Mouse (Mus musculus) kidney, embryonic 14.5 days (tissue): ENCODE measurements at regions not wholly inside any gene's neighbourhood (a gene's known extent, or its start where the extent isn't known, plus 50 kb on each side); places are given as distances from the start of the nearest gene placed in this dataset.

Experiments used
- ATAC-seq: fragments of 200-750 bp; cut with Nextera tagmentation; 2 replicates; pipeline ENCODE4 v1.8.0; 2017; ENCODE audit warnings: moderate number of reproducible peaks, mild to moderate bottlenecking, moderate TSS enrichment, moderate library complexity; ENCODE audit not compliant: low FRiP score, low TSS enrichment
- H3K27ac ChIP-seq: fragments of 300-500 bp; sonication (generic); 2 replicates; pipeline ENCODE4 v1.5.1; 2014; ENCODE audit warnings: low read depth, mild to moderate bottlenecking, low read length, moderate library complexity, mixed read lengths
- H3K27me3 ChIP-seq: fragments of 300-500 bp; sonication (generic); 2 replicates; pipeline ENCODE4 v1.6.1; 2014; ENCODE audit warnings: mild to moderate bottlenecking, low read length; ENCODE audit not compliant: control insufficient read depth, insufficient read depth
- H3K36me3 ChIP-seq: fragments of 300-500 bp; sonication (generic); 2 replicates; pipeline ENCODE4 v1.6.1; 2014; ENCODE audit warnings: low read length, mixed read lengths; ENCODE audit not compliant: control insufficient read depth, insufficient read depth
- H3K4me1 ChIP-seq: fragments of 300-500 bp; sonication (generic); 2 replicates; pipeline ENCODE4 v1.6.1; 2014; ENCODE audit warnings: low read length, mixed read lengths; ENCODE audit not compliant: control insufficient read depth, insufficient read depth
- H3K4me2 ChIP-seq: fragments of 300-500 bp; sonication (generic); replicated peaks from 2 replicates; pipeline ENCODE4 v1.6.1; 2014; ENCODE audit warnings: low read depth, mild to moderate bottlenecking, low read length
- H3K4me3 ChIP-seq: fragments of 300-500 bp; sonication (generic); 2 replicates; pipeline ENCODE4 v1.5.1; 2014; ENCODE audit warnings: mild to moderate bottlenecking, low read length
- H3K9ac ChIP-seq: fragments of 300-500 bp; sonication (generic); 2 replicates; pipeline ENCODE4 v1.6.1; 2014; ENCODE audit warnings: low read depth, mild to moderate bottlenecking, low read length, moderate library complexity
- H3K9me3 ChIP-seq: fragments of 300-500 bp; sonication (generic); 2 replicates; pipeline ENCODE4 v1.6.1; 2016; ENCODE audit warnings: low read length; ENCODE audit not compliant: control insufficient read depth
- WGBS: fragments of 180-500 bp; shearing (Covaris S2); extraction: QIAGEN DNeasy Blood & Tissue Kit; methylation state at CpG from one replicate; pipeline ENCODE4 v1.1.7; 2014; 5-methylcytosine and 5-hydroxymethylcytosine counted together

DNA sequence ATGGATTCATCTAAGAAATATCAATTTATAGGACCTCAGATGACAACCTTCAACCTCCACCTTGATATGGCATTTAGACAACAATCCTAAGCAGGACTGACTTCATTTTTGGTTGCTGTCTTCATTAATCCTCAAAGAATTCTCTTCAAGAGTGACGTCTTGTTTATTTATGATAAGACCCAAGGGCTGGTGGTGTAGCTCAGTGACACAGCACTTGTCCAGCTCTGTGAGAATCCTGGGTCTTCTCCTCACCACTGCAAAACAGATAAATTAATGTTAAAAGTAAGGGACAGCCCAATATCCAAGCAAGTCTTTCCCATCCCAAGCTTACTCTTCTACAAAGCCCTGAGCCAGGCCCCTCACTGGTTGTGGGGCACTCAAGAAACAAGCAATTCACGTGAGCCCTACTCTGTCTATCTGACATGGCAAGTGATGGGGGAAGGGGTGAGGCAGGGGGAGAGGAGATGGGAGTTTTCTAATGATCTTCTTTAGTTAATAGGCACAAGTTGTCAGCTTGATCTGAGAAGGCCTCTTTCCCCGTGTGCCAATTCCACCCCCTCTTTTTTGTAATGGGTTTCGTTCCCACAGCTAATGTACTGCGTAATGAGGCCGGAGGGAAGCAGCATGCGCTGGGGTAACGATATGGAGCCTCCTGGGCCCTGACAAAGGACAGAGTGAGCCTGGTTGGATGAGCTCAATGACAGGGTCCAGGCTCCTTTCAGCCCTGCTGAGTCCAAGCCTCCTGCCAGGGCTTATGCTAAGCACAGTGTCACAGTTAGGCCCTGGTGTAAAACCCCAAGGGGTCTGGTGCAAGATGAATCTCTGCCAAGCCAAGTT, 127.7 kb upstream of the Parp11 start:
- WGBS = 65% methylated on average over 8 of the region's 8 CpGs
- Histone ChIP-seq H3K27me3 (no peaks in the 10 kb centered on the region), H3K9me3 (no peaks in the 10 kb centered on the region), H3K9ac (no peak overlapping the region), H3K4me1 (no peaks in the 10 kb centered on the region), H3K4me3 (no peak overlapping the region), H3K4me2 (no peak overlapping the region), H3K36me3 (no peaks in the 10 kb centered on the region), H3K27ac (no peak overlapping the region)
- no peak for ATAC-seq

- 90% methylated on average over 4 of the region's 4 CpGs for WGBS
Measured at GRCm38 (mm10) chr6:127320600-127320999, 126.0 kb upstream of the Parp11 start.

GRCm38 (mm10) chr6:127321031-127321430, 125.6 kb upstream of the Parp11 start:
- no peak overlapping the region for H3K4me3 ChIP-seq
- no peaks in the 10 kb centered on the region for H3K36me3 ChIP-seq
- no peak overlapping the region for H3K9ac ChIP-seq
- no peaks in the 10 kb centered on the region for H3K9me3 ChIP-seq
- WGBS = 88% methylated on average over 3 of the region's 3 CpGs
- 0 out of 2 replicates have a peak, but pooled peaks cover 2% of the 10 kb centered on the region for H3K4me1 ChIP-seq
- no peak overlapping the region for H3K27ac ChIP-seq
- ATAC-seq = no peak
- no peak overlapping the region for H3K4me2 ChIP-seq
- H3K27me3 ChIP-seq = no peaks in the 10 kb centered on the region

More at GRCm38 (mm10) chr6:127320600-127320999, 126.0 kb upstream of the Parp11 start:
- Histone ChIP-seq H3K9me3 (no peaks in the 10 kb centered on the region), H3K4me2 (no peak overlapping the region), H3K4me1 (no peaks in the 10 kb centered on the region), H3K27ac (no peak overlapping the region), H3K27me3 (no peaks in the 10 kb centered on the region), H3K36me3 (no peaks in the 10 kb centered on the region), H3K9ac (no peak overlapping the region), H3K4me3 (no peak overlapping the region)
- no peak for ATAC-seq

- Histone ChIP-seq H3K4me2 (no peak overlapping the region), H3K36me3 (no peaks in the 10 kb centered on the region), H3K27me3 (no peaks in the 10 kb centered on the region), H3K4me3 (no peak overlapping the region), H3K9me3 (no peaks in the 10 kb centered on the region), H3K9ac (no peak overlapping the region), H3K4me1 (0 out of 2 replicates have a peak, but pooled peaks cover 3% of the 10 kb centered on the region), H3K27ac (no peak overlapping the region)
- no peak for ATAC-seq
- 82% methylated on average over 7 of the region's 7 CpGs for WGBS
Measured at GRCm38 (mm10) chr6:127322398-127322797, 124.2 kb upstream of the Parp11 start.

DNA sequence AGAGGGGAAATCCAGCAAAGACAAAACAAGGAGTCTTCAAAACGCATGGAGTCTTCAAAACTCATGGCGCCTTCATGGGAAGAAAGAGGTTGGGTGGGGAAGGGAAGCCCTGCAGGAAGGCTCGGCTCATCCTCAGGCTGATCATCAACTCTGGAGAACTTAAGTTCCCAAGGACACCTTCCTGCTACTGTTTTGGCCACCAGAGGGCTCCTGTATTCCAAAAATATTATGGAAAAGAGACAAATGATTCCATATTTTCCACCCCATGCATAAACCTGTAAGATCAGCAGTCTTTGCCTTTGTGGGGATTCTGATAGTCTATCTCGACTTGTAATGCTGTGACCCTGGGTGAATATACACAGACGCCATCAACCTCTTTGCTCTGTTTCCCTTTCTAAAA, 121.7 kb upstream of the Parp11 start:
- H3K27ac ChIP-seq = no peak overlapping the region

GRCm38 (mm10) chr6:127325596-127326332, 120.9 kb upstream of the Parp11 start:
- no peaks in the 10 kb centered on the region for H3K9me3 ChIP-seq
- H3K4me1 ChIP-seq = peaks cover 15% of the 10 kb centered on the region
- no peak overlapping the region for H3K9ac ChIP-seq
- no peak overlapping the region for H3K4me3 ChIP-seq
- no peak overlapping the region for H3K27ac ChIP-seq
- ATAC-seq = no peak
- H3K27me3 ChIP-seq = no peaks in the 10 kb centered on the region
- 66% methylated on average over 7 of the region's 7 CpGs for WGBS
- no peaks in the 10 kb centered on the region for H3K36me3 ChIP-seq
- no peak overlapping the region for H3K4me2 ChIP-seq

More for the DNA sequence above, 121.7 kb upstream of the Parp11 start:
- Histone ChIP-seq H3K36me3 (no peaks in the 10 kb centered on the region), H3K4me2 (no peak overlapping the region), H3K4me3 (no peak overlapping the region), H3K9ac (no peak overlapping the region), H3K27me3 (no peaks in the 10 kb centered on the region), H3K9me3 (no peaks in the 10 kb centered on the region), H3K4me1 (peaks cover 12% of the 10 kb centered on the region)
- WGBS = 50% methylated on average over 5 of the region's 5 CpGs
- ATAC-seq = no peak; the same call in 1 of the 2 replicates

- Histone ChIP-seq H3K27me3 (no peaks in the 10 kb centered on the region), H3K36me3 (no peaks in the 10 kb centered on the region), H3K4me2 (no peak overlapping the region), H3K27ac (no peak overlapping the region), H3K4me1 (peaks cover 20% of the 10 kb centered on the region), H3K9ac (no peak overlapping the region), H3K9me3 (no peaks in the 10 kb centered on the region), H3K4me3 (no peak overlapping the region)
- ATAC-seq = no peak
- 90% methylated on average over 6 of the region's 6 CpGs for WGBS
Measured at GRCm38 (mm10) chr6:127326333-127326729, 120.3 kb upstream of the Parp11 start.

- Histone ChIP-seq H3K9me3 (no peaks in the 10 kb centered on the region), H3K9ac (peak overlapping the region; percentile 23; the same call in 1 of the 2 replicates), H3K27ac (peak overlapping the region; percentile 92), H3K27me3 (no peaks in the 10 kb centered on the region), H3K4me3 (peak overlapping the region; percentile 38; the same call in 1 of the 2 replicates), H3K4me2 (peak overlapping the region; percentile 67), H3K36me3 (no peaks in the 10 kb centered on the region), H3K4me1 (peaks cover 20% of the 10 kb centered on the region)
- 35% methylated on average over 20 of the region's 20 CpGs for WGBS
- peak; percentile 25; the same call in 1 of the 2 replicates for ATAC-seq
Measured at GRCm38 (mm10) chr6:127329191-127330014, 117.2 kb upstream of the Parp11 start.
